Mouse (Mus musculus) lung, postnatal 0 days (tissue): ENCODE measurements at regions not wholly inside any gene's neighbourhood (a gene's known extent, or its start where the extent isn't known, plus 50 kb on each side); places are given as distances from the start of the nearest gene placed in this dataset.

Source experiments
- CTCF ChIP-seq: IDR thresholded peaks from 2 replicates; pipeline ENCODE4 v1.5.1; 2016; ENCODE audit warnings: antibody characterized with exemption, mild to moderate bottlenecking
- EP300 ChIP-seq: IDR thresholded peaks from 2 replicates; pipeline ENCODE4 v1.6.1; 2016; ENCODE audit warnings: antibody characterized with exemption, mild to moderate bottlenecking, control low read depth

GRCm38 (mm10) chr11:8212714-8213113, 451.6 kb downstream of the Tns3 start:
- no peak for TF ChIP-seq CTCF
- TF ChIP-seq EP300: no peak
